Mouse (Mus musculus) limb, embryonic 12.5 days (tissue): ENCODE data around the gene Elovl7. TPM values are rescaled to one million over a fixed set of nuclear protein-coding genes. Genes with fewer than 3 reads are reported as not detected.

Experiments used
- ATAC-seq: fragments of 200-750 bp; cut with Nextera tagmentation; 2 replicates; pipeline ENCODE4 v1.8.0; 2017; ENCODE audit warnings: low read depth, moderate TSS enrichment; ENCODE audit not compliant: insufficient number of reproducible peaks, insufficient read depth, low FRiP score, low TSS enrichment
- H3K27ac ChIP-seq: fragments of 300-500 bp; sonication (generic); 2 replicates; pipeline ENCODE4 v1.5.1; 2016; ENCODE audit warnings: mild to moderate bottlenecking, moderate library complexity
- H3K27me3 ChIP-seq: fragments of 300-500 bp; sonication (generic); 2 replicates; pipeline ENCODE4 v1.6.1; 2016; ENCODE audit warnings: mild to moderate bottlenecking, moderate library complexity
- H3K36me3 ChIP-seq: fragments of 300-500 bp; sonication (generic); 2 replicates; pipeline ENCODE4 v1.6.1; 2016; ENCODE audit warnings: mild to moderate bottlenecking, moderate library complexity
- H3K4me1 ChIP-seq: fragments of 300-500 bp; sonication (generic); replicated peaks from 2 replicates; pipeline ENCODE4 v1.6.1; 2016
- H3K4me2 ChIP-seq: fragments of 300-500 bp; sonication (generic); 2 replicates; pipeline ENCODE4 v1.6.1; 2016; ENCODE audit warnings: mild to moderate bottlenecking, moderate library complexity
- H3K4me3 ChIP-seq: fragments of 300-500 bp; sonication (generic); replicated peaks from 2 replicates; pipeline ENCODE4 v1.5.1; 2016; ENCODE audit warnings: mild to moderate bottlenecking
- H3K9ac ChIP-seq: fragments of 300-500 bp; sonication (generic); replicated peaks from 2 replicates; pipeline ENCODE4 v1.6.1; 2016; ENCODE audit warnings: mild to moderate bottlenecking, moderate library complexity
- H3K9me3 ChIP-seq: fragments of 300-500 bp; sonication (generic); 2 replicates; pipeline ENCODE4 v1.6.1; 2016; ENCODE audit warnings: mild to moderate bottlenecking, moderate library complexity
- WGBS: fragments of 180-500 bp; shearing (Covaris S2); methylation state at CpG from one replicate; pipeline ENCODE4 v1.1.7; 2016; 5-methylcytosine and 5-hydroxymethylcytosine counted together
- polyA plus RNA-seq: library from polyadenylated mRNA; unstranded; fragments of >200 nt; fragmentation: Nextera tagmentation; extraction: Ambion mirVana; gene quantifications from 2 replicates; pipeline ENCODE4 v1.2.1, GENCODE M21; 2016

The Elovl7 gene
- polyA plus RNA-seq: 0.98 and 1.3 TPM in 2 replicates

GRCm38 (mm10) chr13:108214081-108214484 is at the start of gene Elovl7:
TSS of gene Elovl7 (plus strand) at chr13:108214404.
- Histone ChIP-seq H3K36me3 (no peaks in the 10 kb centered on the region), H3K9ac (peak within 1 kb of the TSS; percentile 63), H3K4me3 (peak within 1 kb of the TSS; percentile 72), H3K27me3 (peaks cover 56% of the 10 kb centered on the region), H3K4me2 (peak within 1 kb of the TSS; percentile 100), H3K9me3 (no peaks in the 10 kb centered on the region), H3K4me1 (peaks cover 14% of the 10 kb centered on the region), H3K27ac (no peak within 1 kb of the TSS)
- ATAC-seq: peak; percentile 82
- WGBS: under 1% methylated on average over 39 of the region's 40 CpGs

GRCm38 (mm10) chr13:108164621-108165020 is 49.6 kb upstream of the Elovl7 start:
- Histone ChIP-seq H3K36me3 (peaks cover 9% of the 10 kb centered on the region; the same call in 1 of the 2 replicates), H3K9me3 (no peaks in the 10 kb centered on the region), H3K27me3 (no peaks in the 10 kb centered on the region), H3K4me2 (no peak overlapping the region), H3K4me3 (no peak overlapping the region), H3K27ac (no peak overlapping the region), H3K9ac (no peak overlapping the region), H3K4me1 (peaks cover 3% of the 10 kb centered on the region)
- WGBS: 84% methylated on average over 3 of the region's 3 CpGs
- no peak for ATAC-seq

GRCm38 (mm10) chr13:108170002-108170401 is 44.2 kb upstream of the Elovl7 start:
- H3K9ac ChIP-seq: no peak overlapping the region
- no peak overlapping the region for H3K27ac ChIP-seq
- no peaks in the 10 kb centered on the region for H3K9me3 ChIP-seq
- no peak overlapping the region for H3K4me2 ChIP-seq
- no peaks in the 10 kb centered on the region for H3K27me3 ChIP-seq
- peaks cover 38% of the 10 kb centered on the region for H3K36me3 ChIP-seq
- 94% methylated on average over 1 of the region's 1 CpGs for WGBS
- no peaks in the 10 kb centered on the region for H3K4me1 ChIP-seq
- ATAC-seq: no peak
- no peak overlapping the region for H3K4me3 ChIP-seq

DNA sequence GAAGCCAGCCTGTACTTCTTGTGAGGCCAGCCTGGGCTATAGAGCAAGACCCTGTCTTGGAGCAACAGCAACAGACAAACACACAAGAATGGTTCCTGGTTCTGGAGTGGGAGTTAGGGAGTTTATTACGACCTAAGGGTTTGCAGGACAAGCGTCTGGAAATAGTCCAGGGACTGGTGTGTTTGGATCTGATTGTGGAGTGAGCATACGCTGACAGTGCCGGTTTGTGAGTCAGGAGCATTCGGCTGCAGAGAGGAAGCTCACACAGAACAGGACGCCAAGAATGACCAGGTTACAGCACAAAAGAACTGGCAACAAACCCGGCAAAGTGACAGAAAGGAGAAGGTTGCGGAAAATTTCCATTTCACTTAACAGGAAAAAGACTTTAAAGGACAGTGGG is 43.7 kb upstream of the Elovl7 start:
- ATAC-seq: no peak
- H3K36me3 ChIP-seq: peaks cover 38% of the 10 kb centered on the region
- WGBS: 88% methylated on average over 8 of the region's 8 CpGs

GRCm38 (mm10) chr13:108179618-108180017 is 34.6 kb upstream of the Elovl7 start:
- ATAC-seq: no peak
- Histone ChIP-seq H3K4me2 (no peak overlapping the region), H3K4me3 (no peak overlapping the region), H3K36me3 (peaks cover 61% of the 10 kb centered on the region), H3K9me3 (no peaks in the 10 kb centered on the region), H3K4me1 (no peaks in the 10 kb centered on the region), H3K27ac (no peak overlapping the region), H3K9ac (no peak overlapping the region), H3K27me3 (no peaks in the 10 kb centered on the region)
- 90% methylated on average over 8 of the region's 8 CpGs for WGBS

More for the DNA sequence above, 43.7 kb upstream of the Elovl7 start:
- H3K27me3 ChIP-seq: no peaks in the 10 kb centered on the region
- H3K9me3 ChIP-seq: no peaks in the 10 kb centered on the region
- no peak overlapping the region for H3K4me2 ChIP-seq
- no peak overlapping the region for H3K9ac ChIP-seq
- H3K27ac ChIP-seq: no peak overlapping the region
- H3K4me1 ChIP-seq: no peaks in the 10 kb centered on the region
- H3K4me3 ChIP-seq: no peak overlapping the region

GRCm38 (mm10) chr13:108180821-108181220 is 33.4 kb upstream of the Elovl7 start:
- no peak overlapping the region for H3K27ac ChIP-seq
- no peak overlapping the region for H3K4me3 ChIP-seq
- peaks cover 70% of the 10 kb centered on the region for H3K36me3 ChIP-seq
- H3K9ac ChIP-seq: no peak overlapping the region
- no peaks in the 10 kb centered on the region for H3K9me3 ChIP-seq
- H3K4me1 ChIP-seq: no peaks in the 10 kb centered on the region
- ATAC-seq: no peak
- no peaks in the 10 kb centered on the region for H3K27me3 ChIP-seq
- no peak overlapping the region for H3K4me2 ChIP-seq
- WGBS: 92% methylated on average over 5 of the region's 5 CpGs

DNA sequence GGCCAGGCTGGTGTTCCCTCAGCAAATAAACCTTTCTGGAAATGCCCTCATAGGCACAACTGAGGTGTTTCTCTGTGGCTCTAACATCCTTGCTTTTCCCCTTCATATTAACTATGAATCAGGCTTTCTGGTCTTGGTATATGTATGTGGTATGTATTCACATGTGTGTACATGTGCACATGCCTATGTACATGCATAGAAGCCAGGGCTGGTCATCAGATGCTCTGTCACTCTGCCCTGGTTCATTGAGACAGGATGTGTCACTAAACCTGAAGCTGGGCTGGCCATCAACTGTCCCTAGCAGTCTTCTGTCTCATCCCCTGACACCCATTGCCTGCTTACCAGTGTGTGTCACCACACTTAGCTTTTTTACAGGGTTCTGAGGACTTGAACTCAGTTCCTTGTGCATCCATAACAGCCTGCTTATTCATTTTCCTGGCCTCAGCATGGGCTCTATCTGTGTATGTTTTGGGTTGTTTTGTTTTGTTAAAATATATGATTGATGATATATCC is 29.4 kb upstream of the Elovl7 start:
- no peak overlapping the region for H3K27ac ChIP-seq
- no peak for ATAC-seq
- no peak overlapping the region for H3K4me3 ChIP-seq
- no peaks in the 10 kb centered on the region for H3K9me3 ChIP-seq
- no peaks in the 10 kb centered on the region for H3K27me3 ChIP-seq
- peaks cover 66% of the 10 kb centered on the region for H3K36me3 ChIP-seq
- H3K4me1 ChIP-seq: no peaks in the 10 kb centered on the region
- no peak overlapping the region for H3K4me2 ChIP-seq
- H3K9ac ChIP-seq: no peak overlapping the region

DNA sequence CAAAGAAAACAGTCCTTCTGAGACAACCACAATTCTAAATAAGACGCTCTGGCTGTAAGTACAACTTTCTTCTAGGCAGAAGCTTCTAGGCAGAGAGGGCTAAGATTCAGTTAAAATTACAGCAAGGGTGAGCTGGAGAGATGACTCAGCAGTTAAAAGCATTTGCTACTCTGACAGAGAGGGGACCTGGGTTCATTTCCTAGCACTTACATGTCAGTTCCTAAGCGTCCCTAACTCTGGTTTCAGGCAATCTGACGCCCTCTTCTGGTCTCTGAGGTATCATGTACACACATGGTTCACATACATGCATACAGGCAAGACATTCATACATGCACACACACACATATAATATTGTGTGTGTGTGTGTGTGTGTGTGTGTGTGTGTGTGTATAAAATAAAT is 28.7 kb upstream of the Elovl7 start:
- Histone ChIP-seq H3K27me3 (no peaks in the 10 kb centered on the region), H3K27ac (no peak overlapping the region), H3K4me2 (no peak overlapping the region), H3K9me3 (no peaks in the 10 kb centered on the region), H3K4me3 (no peak overlapping the region), H3K4me1 (no peaks in the 10 kb centered on the region), H3K36me3 (peaks cover 66% of the 10 kb centered on the region), H3K9ac (no peak overlapping the region)
- 93% methylated on average over 3 of the region's 3 CpGs for WGBS
- no peak for ATAC-seq

DNA sequence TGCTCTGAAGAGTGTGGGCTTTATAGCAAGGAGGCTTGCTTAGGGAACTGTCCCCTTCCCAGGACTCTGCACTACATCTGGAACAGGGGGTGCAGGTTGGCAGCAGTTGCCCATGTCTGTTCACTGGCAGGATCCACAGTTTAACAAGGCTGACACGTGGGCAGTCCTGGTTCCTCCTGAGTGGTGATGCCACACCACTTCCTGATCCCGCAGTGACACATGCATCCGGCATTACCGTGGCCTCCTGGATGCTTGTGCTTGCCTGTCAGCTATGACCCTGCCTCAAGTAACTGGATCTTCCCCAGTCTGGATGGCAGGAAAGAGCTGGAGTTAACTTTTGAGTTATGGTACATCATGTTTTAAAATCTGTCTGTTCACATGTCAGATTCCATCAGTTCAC is 26.2 kb upstream of the Elovl7 start:
- Histone ChIP-seq H3K4me1 (no peaks in the 10 kb centered on the region), H3K9me3 (no peaks in the 10 kb centered on the region), H3K27ac (no peak overlapping the region), H3K9ac (no peak overlapping the region), H3K27me3 (no peaks in the 10 kb centered on the region), H3K4me2 (no peak overlapping the region), H3K36me3 (peaks cover 44% of the 10 kb centered on the region), H3K4me3 (no peak overlapping the region)
- WGBS: 88% methylated on average over 4 of the region's 4 CpGs
- no peak for ATAC-seq

GRCm38 (mm10) chr13:108191074-108191720 is 23.0 kb upstream of the Elovl7 start:
- H3K4me3 ChIP-seq: no peak overlapping the region
- H3K27me3 ChIP-seq: no peaks in the 10 kb centered on the region
- peaks cover 43% of the 10 kb centered on the region for H3K36me3 ChIP-seq
- no peaks in the 10 kb centered on the region for H3K9me3 ChIP-seq
- no peak overlapping the region for H3K27ac ChIP-seq
- ATAC-seq: no peak
- H3K9ac ChIP-seq: no peak overlapping the region
- H3K4me2 ChIP-seq: no peak overlapping the region
- whole genome bisulfite sequencing: 63% methylated on average over 11 of the region's 11 CpGs
- no peaks in the 10 kb centered on the region for H3K4me1 ChIP-seq

- WGBS: 94% methylated on average over 6 of the region's 6 CpGs
- Histone ChIP-seq H3K4me1 (no peaks in the 10 kb centered on the region), H3K4me2 (no peak overlapping the region), H3K27ac (0 out of 2 replicates have a peak overlapping the region, but pooled peaks have one; percentile 8), H3K9me3 (no peaks in the 10 kb centered on the region), H3K36me3 (peaks cover 25% of the 10 kb centered on the region), H3K4me3 (no peak overlapping the region), H3K27me3 (no peaks in the 10 kb centered on the region), H3K9ac (no peak overlapping the region)
- no peak for ATAC-seq
These were observed 18.7 kb upstream of the Elovl7 start for GRCm38 (mm10) chr13:108195474-108195873.

GRCm38 (mm10) chr13:108204857-108205256 is 9.3 kb upstream of the Elovl7 start:
- Histone ChIP-seq H3K27me3 (no peaks in the 10 kb centered on the region), H3K4me3 (no peak overlapping the region), H3K9me3 (no peaks in the 10 kb centered on the region), H3K36me3 (no peaks in the 10 kb centered on the region), H3K9ac (no peak overlapping the region), H3K27ac (no peak overlapping the region), H3K4me2 (no peak overlapping the region), H3K4me1 (no peaks in the 10 kb centered on the region)
- 86% methylated on average over 3 of the region's 3 CpGs for WGBS
- ATAC-seq: no peak
